Mouse (Mus musculus) hindbrain, embryonic 11.5 days (tissue): ENCODE measurements around the gene Olfr520. TPM values are rescaled to one million over a fixed set of nuclear protein-coding genes. Genes with fewer than 3 reads are reported as not detected.
"Not testable (repeated sequence)": the region's sequence is repeated elsewhere in the genome, so short reads cannot be mapped to it uniquely, and the experiment has no call there.

Source experiments
- ATAC-seq: fragments of 200-750 bp; cut with Nextera tagmentation; 2 replicates; pipeline ENCODE4 v1.8.0; 2017; ENCODE audit warnings: mild to moderate bottlenecking, moderate TSS enrichment, moderate library complexity; ENCODE audit not compliant: low FRiP score
- DNase-seq: peaks from one replicate; pipeline ENCODE4 v3.0.0-alpha.2; 2015; ENCODE audit warnings: low spot score
- H3K27ac ChIP-seq: fragments of 300-500 bp; sonication (generic); 2 replicates; pipeline ENCODE4 v1.5.1; 2014; ENCODE audit warnings: mild to moderate bottlenecking, low read depth, low read length
- H3K27me3 ChIP-seq: fragments of 300-500 bp; sonication (generic); 2 replicates; pipeline ENCODE4 v1.6.1; 2014; ENCODE audit warnings: mild to moderate bottlenecking, low read length, moderate library complexity, mixed read lengths; ENCODE audit not compliant: control insufficient read depth, insufficient read depth
- H3K36me3 ChIP-seq: fragments of 300-500 bp; sonication (generic); 2 replicates; pipeline ENCODE4 v1.6.1; 2014; ENCODE audit warnings: mild to moderate bottlenecking, low read length, moderate library complexity, mixed read lengths; ENCODE audit not compliant: control insufficient read depth, insufficient read depth
- H3K4me1 ChIP-seq: fragments of 300-500 bp; sonication (generic); replicated peaks from 2 replicates; pipeline ENCODE4 v1.6.1; 2014; ENCODE audit warnings: low read length, mixed read lengths; ENCODE audit not compliant: control insufficient read depth, insufficient read depth
- H3K4me2 ChIP-seq: fragments of 300-500 bp; sonication (generic); replicated peaks from 2 replicates; pipeline ENCODE4 v1.6.1; 2014; ENCODE audit warnings: mild to moderate bottlenecking, low read depth, low read length
- H3K4me3 ChIP-seq: fragments of 300-500 bp; sonication (generic); 2 replicates; pipeline ENCODE4 v1.5.1; 2014; ENCODE audit warnings: low read depth, low read length
- H3K9ac ChIP-seq: fragments of 300-500 bp; sonication (generic); 2 replicates; pipeline ENCODE4 v1.6.1; 2014; ENCODE audit warnings: low read depth, low read length
- H3K9me3 ChIP-seq: fragments of 300-500 bp; sonication (generic); 2 replicates; pipeline ENCODE4 v1.6.1; 2016; ENCODE audit warnings: low read length; ENCODE audit not compliant: control insufficient read depth
- WGBS: fragments of 180-500 bp; shearing (Covaris S2); extraction: QIAGEN DNeasy Blood & Tissue Kit; methylation state at CpG from one replicate; pipeline ENCODE4 v1.1.7; 2014; 5-methylcytosine and 5-hydroxymethylcytosine counted together
- polyA plus RNA-seq: library from polyadenylated mRNA; unstranded; fragments of >200 nt; fragmentation: Nextera tagmentation; extraction: Ambion mirVana; gene quantifications from 2 replicates; pipeline ENCODE4 v1.2.1, GENCODE M21; 2014

Olfr520 gene
- polyA plus RNA-seq, 1 experiment from 2014 or later = not detected

GRCm38 (mm10) chr7:99735491-99735890, 5.4 kb downstream of the Olfr520 start:
- not testable (repeated sequence) for H3K4me2 ChIP-seq, H3K36me3 ChIP-seq, H3K9ac ChIP-seq, H3K9me3 ChIP-seq, H3K4me3 ChIP-seq, H3K27me3 ChIP-seq, ATAC-seq, DNase-seq, H3K27ac ChIP-seq, H3K4me1 ChIP-seq
- 93% methylated on average over 9 of the region's 9 CpGs for WGBS

DNA sequence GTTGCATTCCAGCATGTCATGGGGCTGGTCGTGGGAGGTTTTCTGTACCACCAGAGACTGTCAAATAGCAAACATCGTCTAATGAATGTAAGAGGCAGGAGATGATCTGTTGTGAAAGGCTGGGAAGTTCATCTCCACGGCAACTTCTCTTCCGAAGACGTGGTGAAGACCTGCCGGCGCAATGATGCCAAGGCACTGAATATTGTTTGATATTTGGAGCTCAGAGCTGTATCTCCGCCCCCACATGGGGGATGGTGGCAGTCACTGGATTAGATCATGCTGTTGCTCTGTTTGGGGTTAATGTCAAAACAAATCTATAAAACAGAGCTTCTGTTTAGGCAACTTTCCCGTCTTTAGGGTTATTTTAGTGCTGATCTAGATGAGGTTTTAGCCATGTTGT, 9.2 kb downstream of the Olfr520 start:
- Histone ChIP-seq H3K27me3 (no peaks in the 10 kb centered on the region), H3K4me3 (no peak overlapping the region), H3K27ac (no peak overlapping the region), H3K4me2 (no peak overlapping the region), H3K4me1 (no peaks in the 10 kb centered on the region), H3K9me3 (no peaks in the 10 kb centered on the region), H3K9ac (no peak overlapping the region), H3K36me3 (no peaks in the 10 kb centered on the region)
- no peak for DNase-seq
- ATAC-seq = no peak
- WGBS = 60% methylated on average over 9 of the region's 9 CpGs

- WGBS = 93% methylated on average over 2 of the region's 2 CpGs
- Histone ChIP-seq H3K27ac (no peak within 1 kb of the TSS), H3K4me2 (no peak within 1 kb of the TSS), H3K4me3 (no peak within 1 kb of the TSS), H3K27me3 (no peaks in the 10 kb centered on the region), H3K9ac (no peak within 1 kb of the TSS), H3K4me1 (no peaks in the 10 kb centered on the region), H3K9me3 (peaks cover 6% of the 10 kb centered on the region), H3K36me3 (no peaks in the 10 kb centered on the region)
- ATAC-seq = no peak
- no peak for DNase-seq
Measured at GRCm38 (mm10) chr7:99763207-99763606, 33.1 kb downstream of the Olfr520 start, which contains the start of gene Olfr521. Gene Olfr521, plus strand, starts transcription at chr7:99763507.

DNA sequence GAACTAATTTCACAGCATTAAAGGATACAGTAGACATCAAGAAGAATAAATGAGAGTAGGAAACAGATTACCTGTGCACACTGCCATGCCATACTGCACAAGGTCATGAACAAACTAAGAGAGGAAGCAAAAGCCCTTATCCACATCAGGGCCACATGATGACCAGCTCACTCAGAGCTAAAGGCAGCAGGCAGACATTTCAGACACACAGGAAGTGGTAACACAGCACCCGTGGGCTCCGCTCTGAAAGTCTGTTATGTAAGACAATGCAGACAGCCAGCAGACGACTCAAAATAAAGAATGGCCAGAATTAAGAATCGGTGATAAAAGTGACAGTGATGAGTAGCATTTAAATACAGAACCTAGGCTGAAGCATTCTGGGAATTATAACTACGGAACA, 51.3 kb downstream of the Olfr520 start:
- Histone ChIP-seq H3K36me3 (no peaks in the 10 kb centered on the region), H3K9ac (no peak overlapping the region), H3K27ac (no peak overlapping the region), H3K4me3 (no peak overlapping the region), H3K27me3 (no peaks in the 10 kb centered on the region), H3K9me3 (no peaks in the 10 kb centered on the region), H3K4me1 (no peaks in the 10 kb centered on the region), H3K4me2 (no peak overlapping the region)
- WGBS = 85% methylated on average over 5 of the region's 5 CpGs
- ATAC-seq (no peak), DNase-seq (no peak)

GRCm38 (mm10) chr7:99781916-99782315, 51.8 kb downstream of the Olfr520 start:
- no peak for ATAC-seq
- WGBS = 75% methylated on average over 2 of the region's 2 CpGs
- no peak for DNase-seq
- H3K9me3 ChIP-seq = no peaks in the 10 kb centered on the region
- no peak overlapping the region for H3K4me2 ChIP-seq
- H3K4me1 ChIP-seq = no peaks in the 10 kb centered on the region
- no peak overlapping the region for H3K4me3 ChIP-seq
- no peak overlapping the region for H3K27ac ChIP-seq
- no peaks in the 10 kb centered on the region for H3K27me3 ChIP-seq
- no peaks in the 10 kb centered on the region for H3K36me3 ChIP-seq
- no peak overlapping the region for H3K9ac ChIP-seq

DNA sequence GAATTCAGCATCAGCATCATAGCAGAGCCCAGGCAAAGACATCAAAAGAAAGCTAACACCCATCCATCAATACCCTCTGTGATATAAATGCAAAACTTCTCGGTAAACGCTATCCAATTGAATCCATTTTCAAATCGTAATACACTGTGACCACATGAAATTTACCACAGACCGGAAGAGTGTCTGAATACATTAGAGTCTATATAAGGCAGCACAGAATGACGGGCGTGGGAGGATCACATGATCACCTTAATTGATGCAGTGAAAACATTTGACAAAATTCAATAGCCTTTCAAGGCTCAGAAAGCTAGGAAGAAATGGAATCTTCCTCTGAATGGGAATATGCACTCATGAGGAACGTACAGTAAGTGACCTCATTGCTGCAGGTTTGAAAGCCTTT, 53.3 kb downstream of the Olfr520 start:
- no peak for DNase-seq
- 83% methylated on average over 7 of the region's 7 CpGs for WGBS
- ATAC-seq = no peak

DNA sequence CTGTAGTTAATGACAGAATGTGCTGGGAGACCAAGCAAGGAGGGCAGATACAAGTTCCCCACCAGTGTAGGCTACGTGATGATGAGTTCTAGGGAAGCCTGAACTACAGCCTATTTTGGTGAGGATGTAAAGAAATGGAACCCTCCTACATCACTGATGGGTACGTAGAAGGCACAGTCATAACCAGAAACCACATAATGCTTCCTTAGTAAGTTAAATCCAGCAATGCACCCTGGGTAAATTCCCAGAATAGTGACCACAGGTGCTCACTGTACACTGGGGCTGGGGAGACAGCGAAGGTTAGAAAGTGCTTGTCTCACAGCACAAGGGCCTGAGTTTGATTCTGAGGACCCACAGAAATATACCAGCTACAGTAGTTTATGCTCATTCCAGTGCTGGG, 55.5 kb downstream of the Olfr520 start:
- no peak overlapping the region for H3K4me3 ChIP-seq
- no peaks in the 10 kb centered on the region for H3K36me3 ChIP-seq
- DNase-seq (no peak), ATAC-seq (no peak)
- 93% methylated on average over 3 of the region's 3 CpGs for WGBS
- no peaks in the 10 kb centered on the region for H3K9me3 ChIP-seq
- no peak overlapping the region for H3K4me2 ChIP-seq
- no peak overlapping the region for H3K9ac ChIP-seq
- no peaks in the 10 kb centered on the region for H3K27me3 ChIP-seq
- no peak overlapping the region; the same call in 1 of the 2 replicates for H3K27ac ChIP-seq
- H3K4me1 ChIP-seq = no peaks in the 10 kb centered on the region; the same call in 1 of the 2 replicates

More for the DNA sequence above, 53.3 kb downstream of the Olfr520 start:
- no peak overlapping the region for H3K4me2 ChIP-seq
- no peaks in the 10 kb centered on the region for H3K36me3 ChIP-seq
- H3K9me3 ChIP-seq = no peaks in the 10 kb centered on the region
- no peaks in the 10 kb centered on the region for H3K27me3 ChIP-seq
- no peak overlapping the region for H3K27ac ChIP-seq
- H3K9ac ChIP-seq = no peak overlapping the region
- H3K4me1 ChIP-seq = no peaks in the 10 kb centered on the region; the same call in 1 of the 2 replicates
- H3K4me3 ChIP-seq = no peak overlapping the region

Other genes starting within 250 kb of the Olfr520 start
- gene Rps3, start 246.5 kb upstream of the Olfr520 start, polyA plus RNA-seq = 696 and 707 TPM in 2 replicates
- gene Arrb1, start 194.8 kb upstream of the Olfr520 start, polyA plus RNA-seq = 4.5 and 5.4 TPM in 2 replicates
- 0.63 and 0.73 TPM in 2 replicates for gene Tpbgl, start 103.2 kb upstream of the Olfr520 start, polyA plus RNA-seq
- 2.1 and 2.4 TPM in 2 replicates for gene Slco2b1, start 18.9 kb upstream of the Olfr520 start, polyA plus RNA-seq
- gene Olfr521, start 33.2 kb downstream of the Olfr520 start, polyA plus RNA-seq = not detected in 2 replicates
- 1.8 and 2.1 TPM in 2 replicates for gene Neu3, start 98.1 kb downstream of the Olfr520 start, polyA plus RNA-seq
- 0.37 and 0.59 TPM in 2 replicates for gene Xrra1, start 128.8 kb downstream of the Olfr520 start, polyA plus RNA-seq
- 356 and 362 TPM in 2 replicates for gene Spcs2, start 133.2 kb downstream of the Olfr520 start, polyA plus RNA-seq